Mouse (Mus musculus): ENCODE measurements at regions not wholly inside any gene's neighbourhood (a gene's known extent, or its start where the extent isn't known, plus 50 kb on each side); places are given as distances from the start of the nearest gene placed in this dataset.

DNA sequence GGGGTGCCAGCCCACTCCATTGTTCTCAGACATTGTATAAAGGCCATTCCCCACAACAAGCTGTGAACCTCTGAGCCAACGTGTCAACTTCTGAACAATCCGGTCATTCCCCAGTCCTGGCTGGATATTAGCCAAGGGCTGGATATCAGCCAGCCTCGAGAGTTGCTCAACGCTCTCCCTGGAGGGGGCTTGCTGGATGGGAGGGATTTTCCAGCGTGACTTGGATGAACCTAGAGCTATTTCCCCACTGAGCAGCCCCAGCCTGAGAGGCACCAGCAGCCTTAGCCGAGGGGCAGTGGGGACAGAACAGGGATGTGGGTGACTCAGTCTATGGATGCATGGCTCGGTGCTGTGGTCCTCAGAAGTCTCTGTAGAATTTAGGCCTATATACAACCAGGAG, 51.0 kb upstream of the Wnt11 start:
- WGBS, result 16% methylated on average over 7 of the region's 7 CpGs

DNA sequence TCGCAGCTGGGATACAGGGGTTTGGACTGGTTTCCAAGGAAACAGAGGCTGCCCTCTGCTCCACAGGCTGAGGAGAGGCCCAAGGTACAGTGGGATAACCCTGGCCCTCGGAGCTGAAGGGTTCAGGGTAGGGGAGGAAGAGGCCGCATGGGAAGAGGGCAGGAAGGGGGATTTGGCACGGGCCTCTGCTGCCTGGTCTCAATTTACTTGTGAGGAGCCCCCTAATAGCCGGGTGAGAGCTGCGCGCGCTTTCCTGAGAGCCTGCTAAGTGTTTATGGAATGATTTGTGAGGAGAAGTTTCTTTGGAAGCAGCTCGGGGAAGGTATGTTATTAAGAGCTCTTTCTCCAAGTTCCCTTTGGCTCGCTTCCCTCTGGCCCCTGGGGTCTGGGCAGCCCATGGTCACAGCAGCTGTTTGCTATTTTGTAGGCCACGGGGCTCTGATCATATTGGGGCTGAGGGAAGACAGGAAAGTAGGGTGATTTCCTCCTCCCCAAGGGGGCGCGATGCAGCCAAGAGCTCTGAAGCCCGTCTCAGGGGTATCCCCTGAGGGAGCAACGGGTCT, 50.5 kb upstream of the Wnt11 start:
- no peaks in the 10 kb centered on the region for H3K27me3 ChIP-seq (ENCODE audit: control insufficient read depth, insufficient read depth, low read length)
- H3K4me2 ChIP-seq (ENCODE audit: low read depth, low read length), result peak overlapping the region; percentile 24; the same call in 1 of the 2 replicates
- H3K4me3 ChIP-seq (replicated peaks; ENCODE audit: low read length), result no peak overlapping the region
- ATAC-seq (ENCODE audit: insufficient read depth, low FRiP score), result peak; percentile 54
- peak overlapping the region; percentile 36 for H3K9ac ChIP-seq (ENCODE audit: low read length)
- no peaks in the 10 kb centered on the region for H3K36me3 ChIP-seq (ENCODE audit: control insufficient read depth, insufficient read depth, low read length)
- H3K27ac ChIP-seq (ENCODE audit: low read length), result peak overlapping the region; percentile 88
- 27% methylated on average over 15 of the region's 15 CpGs for WGBS
- peaks cover 26% of the 10 kb centered on the region for H3K4me1 ChIP-seq (ENCODE audit: control insufficient read depth, insufficient read depth, low read length)
- no peaks in the 10 kb centered on the region for H3K9me3 ChIP-seq (replicated peaks; ENCODE audit: control insufficient read depth, low read length)

More for the DNA sequence above, 51.0 kb upstream of the Wnt11 start:
- peak overlapping the region; percentile 88 for H3K27ac ChIP-seq (ENCODE audit: low read length)
- H3K36me3 ChIP-seq (ENCODE audit: control insufficient read depth, insufficient read depth, low read length), result no peaks in the 10 kb centered on the region
- H3K27me3 ChIP-seq (ENCODE audit: control insufficient read depth, insufficient read depth, low read length), result no peaks in the 10 kb centered on the region
- H3K4me3 ChIP-seq (replicated peaks; ENCODE audit: low read length), result no peak overlapping the region
- H3K9me3 ChIP-seq (replicated peaks; ENCODE audit: control insufficient read depth, low read length), result no peaks in the 10 kb centered on the region
- H3K4me2 ChIP-seq (ENCODE audit: low read depth, low read length), result peak overlapping the region; percentile 24; the same call in 1 of the 2 replicates
- H3K9ac ChIP-seq (ENCODE audit: low read length), result peak overlapping the region; percentile 36
- ATAC-seq (ENCODE audit: insufficient read depth, low FRiP score), result peak; percentile 67; the same call in 1 of the 2 replicates
- peaks cover 26% of the 10 kb centered on the region for H3K4me1 ChIP-seq (ENCODE audit: control insufficient read depth, insufficient read depth, low read length)
